Mouse (Mus musculus): ENCODE data around the gene Irx4. TPM values are rescaled to one million over a fixed set of nuclear protein-coding genes. Genes with fewer than 3 reads are reported as not detected.
A peak's percentile ranks its signal among the peaks of the same experiment; 100 is the strongest.

The Irx4 gene
- polyA plus RNA-seq, 1 experiment: 0.16 TPM

DNA sequence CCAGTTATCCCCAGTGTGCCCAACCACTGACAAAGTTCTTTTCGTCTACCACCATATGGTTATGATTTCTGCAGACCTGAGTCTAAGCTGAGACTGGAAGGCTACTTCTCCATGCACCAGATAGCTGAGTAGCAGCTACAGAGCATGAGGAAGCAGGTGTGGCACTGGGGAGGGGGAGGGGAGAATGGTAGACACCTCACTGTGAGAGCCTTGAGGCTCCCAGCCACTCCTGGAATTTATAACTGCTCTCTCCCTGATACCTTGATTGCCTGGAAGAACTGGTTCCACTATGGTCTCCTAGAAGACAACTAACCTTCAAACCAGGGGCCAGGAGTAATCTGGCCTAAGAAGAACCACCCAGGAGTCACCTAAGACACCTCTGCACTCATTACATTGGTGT, 18.9 kb downstream of the Irx4 start:
- no peak for DNase-seq
- no peak for TF ChIP-seq CTCF (conservative IDR thresholded peaks at IDR 0.05; ENCODE audit: insufficient read depth, insufficient read length, low read depth, low read length)
- TF ChIP-seq POLR2A (IDR thresholded peaks at IDR 0.05; ENCODE audit: low read depth, low read length): no peak
- 92% methylated on average over 1 of the region's 1 CpGs for WGBS
- no peaks in the 10 kb centered on the region for H3K4me1 ChIP-seq (ENCODE audit: control insufficient read depth, insufficient read depth, low read length)
- H3K36me3 ChIP-seq (ENCODE audit: control insufficient read depth, insufficient read depth, low read length): no peaks in the 10 kb centered on the region
- H3K4me3 ChIP-seq (ENCODE audit: insufficient read depth, low read depth, low read length): no peak overlapping the region
- no peaks in the 10 kb centered on the region for H3K27me3 ChIP-seq (replicated peaks; ENCODE audit: control insufficient read depth, insufficient read depth, low read length)
- H3K27ac ChIP-seq (ENCODE audit: insufficient read depth, low read depth, low read length): no peak overlapping the region

DNA sequence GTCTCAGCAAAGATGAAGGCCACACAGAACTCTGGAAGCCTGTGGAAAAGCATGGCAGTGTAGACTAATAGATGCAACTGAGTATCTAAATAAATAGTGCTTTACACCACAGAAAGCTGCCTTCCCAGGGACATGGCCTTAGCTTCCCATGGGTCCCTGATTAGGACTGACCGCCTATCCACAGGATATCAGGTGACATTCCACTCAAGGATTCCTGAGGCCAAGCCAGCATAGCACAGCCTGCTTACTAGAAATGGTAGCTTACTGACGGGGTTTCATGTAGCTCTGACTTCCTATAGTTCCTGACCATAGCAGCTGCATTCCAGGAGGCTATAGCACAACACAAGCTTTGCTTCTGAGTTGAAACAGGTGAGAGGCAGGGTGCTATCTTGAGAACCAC, 22.1 kb downstream of the Irx4 start:
- Histone ChIP-seq H3K27me3 (replicated peaks; ENCODE audit: control insufficient read depth, insufficient read depth, low read length) (no peaks in the 10 kb centered on the region), H3K36me3 (ENCODE audit: control insufficient read depth, insufficient read depth, low read length) (no peaks in the 10 kb centered on the region), H3K4me3 (ENCODE audit: insufficient read depth, low read depth, low read length) (no peak overlapping the region), H3K4me1 (ENCODE audit: control insufficient read depth, insufficient read depth, low read length) (no peaks in the 10 kb centered on the region), H3K27ac (ENCODE audit: insufficient read depth, low read depth, low read length) (no peak overlapping the region)
- TF ChIP-seq POLR2A (IDR thresholded peaks at IDR 0.05; ENCODE audit: low read depth, low read length): no peak
- 73% methylated on average over 2 of the region's 2 CpGs for WGBS
- DNase-seq: no peak

DNA sequence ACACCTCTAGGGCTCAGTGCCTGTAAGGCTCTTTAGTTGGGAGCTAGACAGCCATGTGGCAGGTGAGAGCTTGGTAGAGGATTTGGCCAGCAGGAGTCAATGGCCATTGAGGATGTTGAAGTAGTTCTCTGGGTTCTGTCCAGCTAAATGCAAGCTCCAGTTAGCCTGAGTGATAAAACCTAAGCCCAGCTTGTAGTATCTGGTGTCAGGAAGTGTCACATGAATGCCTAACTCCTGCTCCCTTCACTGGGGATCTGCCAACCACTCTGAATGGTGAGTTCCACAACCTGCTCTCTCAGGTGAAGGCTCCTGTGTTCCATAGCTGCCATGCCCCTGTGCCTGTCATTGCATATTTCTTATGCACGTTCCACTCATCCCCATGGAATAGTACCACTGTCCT, 23.3 kb downstream of the Irx4 start:
- 90% methylated on average over 1 of the region's 1 CpGs for whole genome bisulfite sequencing
- Histone ChIP-seq H3K4me1 (ENCODE audit: control insufficient read depth, insufficient read depth, low read length) (no peaks in the 10 kb centered on the region), H3K27me3 (replicated peaks; ENCODE audit: control insufficient read depth, insufficient read depth, low read length) (no peaks in the 10 kb centered on the region), H3K4me3 (ENCODE audit: insufficient read depth, low read depth, low read length) (no peak overlapping the region), H3K36me3 (ENCODE audit: control insufficient read depth, insufficient read depth, low read length) (no peaks in the 10 kb centered on the region), H3K27ac (ENCODE audit: insufficient read depth, low read depth, low read length) (no peak overlapping the region)
- TF ChIP-seq CTCF (conservative IDR thresholded peaks at IDR 0.05; ENCODE audit: insufficient read depth, insufficient read length, low read depth, low read length): no peak
- DNase-seq: no peak

DNA sequence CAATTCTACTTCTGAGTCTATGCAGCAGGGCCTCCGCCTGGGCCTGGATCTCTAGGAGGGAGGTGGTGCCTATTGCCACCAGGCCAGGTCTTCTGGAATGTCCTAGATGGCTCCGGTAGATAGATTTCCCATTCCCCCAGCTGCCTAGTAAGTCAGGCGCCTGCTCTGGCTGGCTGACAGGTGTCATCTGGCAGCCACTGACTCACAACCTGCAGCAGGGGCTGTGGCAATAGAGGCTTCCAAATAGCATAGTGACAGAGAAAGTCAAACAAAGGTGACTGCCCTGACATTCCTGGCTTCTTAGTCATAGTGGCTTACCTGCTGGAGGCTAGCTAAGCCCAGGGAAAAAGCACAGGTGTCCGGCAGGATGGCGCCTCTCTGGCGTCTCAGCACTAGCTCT, 29.9 kb downstream of the Irx4 start:
- Histone ChIP-seq H3K4me1 (ENCODE audit: control insufficient read depth, insufficient read depth, low read length) (no peaks in the 10 kb centered on the region), H3K36me3 (ENCODE audit: control insufficient read depth, insufficient read depth, low read length) (no peaks in the 10 kb centered on the region), H3K27me3 (replicated peaks; ENCODE audit: control insufficient read depth, insufficient read depth, low read length) (no peaks in the 10 kb centered on the region), H3K27ac (ENCODE audit: insufficient read depth, low read depth, low read length) (no peak overlapping the region), H3K4me3 (ENCODE audit: insufficient read depth, low read depth, low read length) (no peak overlapping the region)
- TF ChIP-seq POLR2A (IDR thresholded peaks at IDR 0.05; ENCODE audit: low read depth, low read length) (no peak), CTCF (conservative IDR thresholded peaks at IDR 0.05; ENCODE audit: insufficient read depth, insufficient read length, low read depth, low read length) (no peak)
- peak; percentile 5 for DNase-seq
- WGBS: 77% methylated on average over 6 of the region's 6 CpGs

DNA sequence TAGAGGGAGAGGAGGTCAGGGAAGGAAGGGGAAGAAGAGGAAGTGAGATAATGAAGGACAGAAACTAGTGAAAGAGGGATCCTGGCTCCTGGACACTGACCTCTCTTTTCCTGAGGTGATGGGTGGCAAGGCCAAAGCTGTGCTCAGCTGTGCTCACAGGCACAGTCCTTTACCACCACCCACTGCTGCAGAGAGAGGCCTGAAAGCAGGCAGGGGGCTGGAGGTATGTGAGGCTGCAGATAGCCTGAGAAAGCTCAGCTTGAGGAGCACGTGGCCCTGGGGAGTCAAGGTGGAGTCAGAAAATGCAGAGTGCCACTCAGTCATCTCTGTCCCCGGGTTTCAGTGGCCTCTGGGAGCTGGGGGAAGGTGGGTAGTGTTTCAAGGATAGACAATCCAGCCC, 30.8 kb downstream of the Irx4 start:
- Histone ChIP-seq H3K4me3 (ENCODE audit: insufficient read depth, low read depth, low read length) (no peak overlapping the region), H3K36me3 (ENCODE audit: control insufficient read depth, insufficient read depth, low read length) (no peaks in the 10 kb centered on the region), H3K4me1 (ENCODE audit: control insufficient read depth, insufficient read depth, low read length) (no peaks in the 10 kb centered on the region), H3K27me3 (replicated peaks; ENCODE audit: control insufficient read depth, insufficient read depth, low read length) (no peaks in the 10 kb centered on the region), H3K27ac (ENCODE audit: insufficient read depth, low read depth, low read length) (no peak overlapping the region)
- WGBS: 34% methylated on average over 2 of the region's 2 CpGs
- DNase-seq: no peak
- TF ChIP-seq CTCF (conservative IDR thresholded peaks at IDR 0.05; ENCODE audit: insufficient read depth, insufficient read length, low read depth, low read length) (no peak), POLR2A (IDR thresholded peaks at IDR 0.05; ENCODE audit: low read depth, low read length) (no peak)

DNA sequence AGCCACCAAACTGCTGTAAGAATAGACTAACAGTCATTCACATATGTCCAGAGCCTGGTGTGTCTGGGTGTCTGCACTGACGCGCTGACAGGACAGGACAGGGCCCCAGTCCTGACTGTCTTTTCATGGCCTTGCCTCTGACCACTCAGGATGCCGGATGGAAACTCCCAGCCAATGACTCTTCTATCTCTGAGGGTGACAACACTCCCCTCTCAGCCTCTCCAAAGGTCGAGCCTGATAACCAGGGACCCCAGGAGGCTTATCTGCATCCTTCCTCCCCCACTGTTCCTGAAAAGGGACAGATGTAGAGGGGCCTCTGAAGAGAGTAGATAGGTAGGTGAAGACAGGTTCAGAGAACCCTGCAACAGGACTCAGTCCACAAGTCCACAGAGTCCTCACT, 38.4 kb downstream of the Irx4 start:
- no peak for DNase-seq
- no peaks in the 10 kb centered on the region for H3K36me3 ChIP-seq (ENCODE audit: control insufficient read depth, insufficient read depth, low read length)
- no peak overlapping the region for H3K27ac ChIP-seq (ENCODE audit: insufficient read depth, low read depth, low read length)
- no peaks in the 10 kb centered on the region for H3K27me3 ChIP-seq (replicated peaks; ENCODE audit: control insufficient read depth, insufficient read depth, low read length)
- TF ChIP-seq CTCF (conservative IDR thresholded peaks at IDR 0.05; ENCODE audit: insufficient read depth, insufficient read length, low read depth, low read length) (no peak), POLR2A (IDR thresholded peaks at IDR 0.05; ENCODE audit: low read depth, low read length) (no peak)
- WGBS: 72% methylated on average over 4 of the region's 4 CpGs
- no peaks in the 10 kb centered on the region for H3K4me1 ChIP-seq (ENCODE audit: control insufficient read depth, insufficient read depth, low read length)
- H3K4me3 ChIP-seq (ENCODE audit: insufficient read depth, low read depth, low read length): no peak overlapping the region

DNA sequence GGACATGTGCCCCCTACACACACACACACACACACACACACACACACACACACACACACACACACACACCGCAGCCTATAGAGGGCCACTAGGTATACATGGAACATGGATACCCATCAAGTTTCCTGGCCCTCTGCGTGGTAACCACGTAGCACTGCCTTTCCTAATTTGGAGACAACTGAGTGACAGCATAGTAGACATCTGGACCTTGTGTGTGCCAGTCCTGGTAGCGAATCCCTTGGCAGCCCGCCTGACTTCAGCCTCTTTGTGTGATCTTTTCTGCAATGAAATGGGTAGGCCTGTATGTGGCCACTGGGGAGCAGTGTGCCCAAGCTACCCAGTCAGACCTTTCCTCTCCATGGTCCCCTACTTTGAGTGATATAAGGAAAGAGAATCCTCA, 39.0 kb downstream of the Irx4 start:
- Histone ChIP-seq H3K4me3 (ENCODE audit: insufficient read depth, low read depth, low read length) (no peak overlapping the region), H3K27me3 (replicated peaks; ENCODE audit: control insufficient read depth, insufficient read depth, low read length) (no peaks in the 10 kb centered on the region), H3K36me3 (ENCODE audit: control insufficient read depth, insufficient read depth, low read length) (no peaks in the 10 kb centered on the region), H3K4me1 (ENCODE audit: control insufficient read depth, insufficient read depth, low read length) (no peaks in the 10 kb centered on the region), H3K27ac (ENCODE audit: insufficient read depth, low read depth, low read length) (no peak overlapping the region)
- WGBS: 93% methylated on average over 5 of the region's 5 CpGs
- TF ChIP-seq POLR2A (IDR thresholded peaks at IDR 0.05; ENCODE audit: low read depth, low read length): no peak
- no peak for TF ChIP-seq CTCF (conservative IDR thresholded peaks at IDR 0.05; ENCODE audit: insufficient read depth, insufficient read length, low read depth, low read length)
- no peak for DNase-seq

DNA sequence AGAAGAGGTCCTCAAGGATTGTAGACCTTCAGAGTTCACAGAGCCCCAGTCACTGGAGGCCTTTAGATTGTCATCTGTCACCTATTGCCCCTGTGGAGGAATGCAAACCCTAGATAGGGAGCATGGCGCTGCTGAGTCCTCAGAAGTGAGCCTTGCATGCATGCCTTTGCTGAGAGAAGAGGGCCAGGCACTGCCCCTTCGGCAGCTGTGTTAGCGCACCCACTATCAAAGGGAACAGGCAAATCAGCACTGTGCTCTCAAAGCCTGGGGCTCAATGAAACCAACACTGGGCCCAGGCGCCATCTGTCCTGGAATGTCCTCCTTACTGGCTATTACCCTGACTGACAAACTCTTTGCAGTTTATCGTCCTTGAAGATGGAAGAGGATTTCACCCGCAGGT, 44.5 kb downstream of the Irx4 start:
- no peak overlapping the region for H3K4me3 ChIP-seq (ENCODE audit: insufficient read depth, low read depth, low read length)
- TF ChIP-seq POLR2A (IDR thresholded peaks at IDR 0.05; ENCODE audit: low read depth, low read length) (no peak), CTCF (conservative IDR thresholded peaks at IDR 0.05; ENCODE audit: insufficient read depth, insufficient read length, low read depth, low read length) (no peak)
- H3K27me3 ChIP-seq (replicated peaks; ENCODE audit: control insufficient read depth, insufficient read depth, low read length): no peaks in the 10 kb centered on the region
- no peak overlapping the region for H3K27ac ChIP-seq (ENCODE audit: insufficient read depth, low read depth, low read length)
- H3K4me1 ChIP-seq (ENCODE audit: control insufficient read depth, insufficient read depth, low read length): no peaks in the 10 kb centered on the region
- H3K36me3 ChIP-seq (ENCODE audit: control insufficient read depth, insufficient read depth, low read length): no peaks in the 10 kb centered on the region
- 56% methylated on average over 6 of the region's 6 CpGs for WGBS
- no peak for DNase-seq

Measured in kidney, adult 2 months (tissue).